Mouse (Mus musculus): ENCODE results near the gene Tmeff2.

Gene Tmeff2

GRCm38 (mm10) chr1:50900386-50900785 lies at the start of gene Tmeff2:
Gene Tmeff2 (plus strand): TSS chr1:50900647.
- DNase-seq: peak in 1 of 2 experiments; percentile 2

GRCm38 (mm10) chr1:50861515-50861914 lies 38.9 kb upstream of the Tmeff2 start:
- no peak for DNase-seq

DNA sequence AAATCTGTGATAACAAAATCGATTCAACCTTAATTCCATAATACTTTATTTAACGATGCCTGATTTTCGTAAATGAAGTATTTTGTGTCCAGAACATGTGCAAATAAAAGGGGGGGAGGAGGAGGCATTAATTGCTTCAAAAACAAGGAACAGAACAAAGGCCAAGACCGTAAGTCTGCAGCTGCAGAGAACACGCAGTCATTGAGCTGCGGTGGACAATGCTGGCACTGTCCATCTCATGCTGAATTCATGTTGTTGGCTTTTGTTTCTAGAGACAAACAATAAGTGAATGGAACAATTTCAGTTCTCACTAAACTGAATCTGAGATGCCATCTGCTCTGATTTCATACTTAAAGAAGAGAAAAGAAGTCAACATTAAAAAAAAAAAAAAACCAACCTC lies 2.8 kb upstream of the Tmeff2 start:
- DNase-seq: no peak

DNA sequence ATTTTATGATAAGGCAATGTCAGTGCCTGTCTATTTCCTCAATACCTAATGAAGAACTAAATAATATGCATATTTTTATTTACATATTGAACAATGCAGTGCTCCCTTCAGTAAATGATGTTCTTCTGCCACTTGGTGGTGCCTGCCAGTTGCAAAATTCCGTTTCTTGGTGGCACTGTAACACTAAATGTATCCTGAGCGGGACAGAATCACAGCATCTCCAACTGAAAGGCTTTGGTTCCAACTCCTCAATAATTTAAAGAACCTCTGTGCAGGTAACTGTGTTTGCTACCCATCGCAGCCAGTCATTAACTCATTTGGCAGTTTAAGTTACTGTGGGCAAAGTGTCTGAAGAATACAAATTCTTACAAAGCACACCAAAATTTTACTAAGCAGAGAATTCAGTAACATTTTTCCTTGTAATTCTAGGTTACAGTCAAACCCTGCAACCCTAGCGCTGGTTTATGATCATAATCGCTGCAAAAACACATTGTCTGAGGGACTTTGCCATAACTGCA lies 24.4 kb downstream of the Tmeff2 start:
- DNase-seq: peak; percentile 35 to 63

DNA sequence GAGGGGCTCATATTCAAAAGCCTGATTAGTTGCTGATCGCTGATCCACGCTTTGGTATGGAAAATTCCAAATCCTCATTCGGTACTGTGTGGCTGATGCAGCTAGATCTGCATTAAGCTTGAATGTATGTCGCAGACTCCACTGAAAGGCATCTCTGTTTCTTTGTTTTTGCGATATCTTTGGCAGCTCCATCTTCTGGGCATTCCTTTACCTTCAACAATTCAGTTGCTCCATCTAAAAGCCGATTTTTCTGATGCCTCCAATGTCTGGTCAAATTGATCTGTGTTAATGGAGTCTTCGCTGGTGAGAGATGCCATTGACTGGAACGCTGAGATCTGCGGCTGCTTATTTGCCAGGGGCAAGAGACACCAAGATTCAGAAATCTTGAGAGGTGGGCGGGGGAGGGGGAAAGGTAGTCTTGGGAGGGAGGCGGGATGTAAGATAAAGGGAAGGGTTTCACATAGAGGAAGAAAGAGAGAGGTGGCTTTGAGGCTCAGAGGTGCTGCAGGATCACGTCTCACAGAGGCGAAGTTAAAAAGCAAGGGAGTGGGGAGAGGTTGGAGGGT lies 25.0 kb downstream of the Tmeff2 start:
- DNase-seq: peak; percentile 47 to 52

GRCm38 (mm10) chr1:50926374-50927060 lies 26.1 kb downstream of the Tmeff2 start:
- peak in 1 of 2 experiments; percentile 59 for DNase-seq

DNA sequence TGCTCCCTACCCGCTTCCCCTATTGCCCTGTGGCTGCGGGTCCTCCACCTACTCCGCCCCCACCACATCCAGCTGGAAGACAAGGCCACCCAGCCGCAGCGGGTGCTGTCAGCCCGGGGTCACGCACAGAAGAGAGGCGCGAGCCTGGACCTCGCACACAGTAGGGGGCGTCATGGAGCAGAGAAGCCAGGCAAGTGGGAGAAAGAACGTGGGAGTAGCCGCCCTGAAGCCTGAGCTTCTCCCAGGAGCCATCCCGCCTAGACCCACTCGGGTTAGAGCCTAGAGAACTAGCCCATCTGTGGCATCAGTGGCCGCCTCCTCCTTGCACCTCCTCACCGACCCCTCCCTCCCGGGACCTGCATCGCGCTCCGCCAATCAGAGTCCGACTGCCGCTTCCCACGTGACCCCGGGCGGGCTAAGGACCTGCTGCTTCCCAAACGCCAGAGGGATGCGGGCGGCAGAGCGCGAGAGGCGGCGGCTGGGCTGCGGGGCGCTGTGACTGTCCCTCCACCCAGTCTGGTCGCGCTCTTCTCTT lies 26.7 kb downstream of the Tmeff2 start:
- peak; percentile 98 to 99 for DNase-seq

GRCm38 (mm10) chr1:50927679-50928187 lies 27.3 kb downstream of the Tmeff2 start:
- no peak for DNase-seq

DNA sequence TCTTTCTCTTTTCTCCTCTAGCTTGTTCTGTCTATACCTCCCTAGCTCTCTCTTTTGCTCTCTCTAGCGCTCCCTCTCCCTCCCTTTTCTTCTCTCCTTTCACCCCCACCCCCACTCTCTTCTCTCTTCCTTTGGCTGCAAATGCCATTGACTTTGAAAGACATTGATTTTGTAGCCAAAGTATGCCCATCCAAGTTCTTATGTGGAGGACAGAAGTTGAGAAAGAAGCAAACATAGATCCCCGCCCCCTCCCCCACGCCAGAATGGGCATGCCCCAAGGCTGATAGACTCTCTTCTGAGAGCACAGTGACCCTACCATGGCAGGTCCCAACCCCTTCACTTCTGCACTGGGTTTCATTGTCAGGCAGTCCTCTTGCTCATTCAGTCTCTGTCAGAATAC lies 28.3 kb downstream of the Tmeff2 start:
- DNase-seq: peak; percentile 3 to 25

DNA sequence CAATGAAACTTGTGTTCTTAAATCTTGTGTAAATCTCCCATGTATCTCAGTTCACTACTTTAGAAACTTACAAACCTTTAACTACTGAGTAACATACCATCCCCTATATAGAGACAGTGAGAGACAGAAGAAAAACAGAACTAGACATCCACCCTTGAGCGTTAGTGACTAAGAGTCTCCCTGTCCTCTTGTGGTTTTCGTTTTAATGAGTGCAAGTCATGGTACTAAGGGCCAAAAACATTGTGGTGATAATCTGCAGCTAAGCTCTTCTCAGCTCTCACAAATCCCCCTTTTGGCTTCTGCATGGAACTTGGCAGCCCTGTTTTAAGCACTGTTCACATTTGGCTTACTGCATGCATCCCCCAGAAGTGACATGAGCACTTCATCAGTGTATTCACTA lies 34.6 kb downstream of the Tmeff2 start:
- DNase-seq: peak in 1 of 2 experiments; percentile 13

DNA sequence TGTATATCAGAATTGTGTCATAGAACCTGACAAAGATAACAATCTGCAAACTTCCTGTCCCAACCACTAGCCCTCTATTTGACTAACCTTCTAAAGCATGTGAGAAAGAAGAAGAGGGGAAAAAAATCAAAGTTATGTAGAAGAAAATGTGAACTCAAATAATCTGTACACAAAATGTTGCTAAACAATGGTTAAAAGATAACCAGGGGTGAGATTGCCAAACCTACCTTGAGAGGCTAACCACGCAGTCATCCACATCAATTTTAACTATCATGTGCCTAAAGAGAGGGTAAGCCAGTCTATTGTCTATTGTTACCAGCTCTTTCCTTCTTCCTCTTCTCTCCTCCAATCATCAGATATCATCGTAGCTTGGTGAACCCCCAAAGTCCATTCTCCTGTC lies 35.0 kb downstream of the Tmeff2 start:
- no peak for DNase-seq

GRCm38 (mm10) chr1:50940131-50941039 lies 39.9 kb downstream of the Tmeff2 start:
- no peak for DNase-seq

GRCm38 (mm10) chr1:50948575-50948974 lies 48.1 kb downstream of the Tmeff2 start:
- DNase-seq: no peak

DNA sequence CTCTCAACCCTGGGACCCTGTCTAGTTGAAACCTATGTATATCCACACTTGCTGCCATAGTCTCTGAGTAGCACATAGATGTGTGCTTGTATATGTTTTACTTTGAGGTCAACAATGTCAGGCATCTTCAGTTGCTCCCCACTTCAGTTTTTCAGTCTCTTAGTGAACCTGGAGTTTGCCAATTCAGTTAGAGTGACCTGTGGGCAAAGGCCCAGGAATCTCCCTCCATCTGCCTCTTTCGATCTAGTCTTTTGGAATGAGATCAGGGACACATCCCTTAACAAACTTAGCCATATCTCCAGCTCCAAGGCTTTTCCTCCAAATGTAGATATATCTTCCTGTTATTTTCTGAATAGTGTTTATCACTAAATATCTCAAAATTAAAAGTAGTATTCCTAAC lies 58.4 kb downstream of the Tmeff2 start:
- peak; percentile 42 to 53 for DNase-seq

DNA sequence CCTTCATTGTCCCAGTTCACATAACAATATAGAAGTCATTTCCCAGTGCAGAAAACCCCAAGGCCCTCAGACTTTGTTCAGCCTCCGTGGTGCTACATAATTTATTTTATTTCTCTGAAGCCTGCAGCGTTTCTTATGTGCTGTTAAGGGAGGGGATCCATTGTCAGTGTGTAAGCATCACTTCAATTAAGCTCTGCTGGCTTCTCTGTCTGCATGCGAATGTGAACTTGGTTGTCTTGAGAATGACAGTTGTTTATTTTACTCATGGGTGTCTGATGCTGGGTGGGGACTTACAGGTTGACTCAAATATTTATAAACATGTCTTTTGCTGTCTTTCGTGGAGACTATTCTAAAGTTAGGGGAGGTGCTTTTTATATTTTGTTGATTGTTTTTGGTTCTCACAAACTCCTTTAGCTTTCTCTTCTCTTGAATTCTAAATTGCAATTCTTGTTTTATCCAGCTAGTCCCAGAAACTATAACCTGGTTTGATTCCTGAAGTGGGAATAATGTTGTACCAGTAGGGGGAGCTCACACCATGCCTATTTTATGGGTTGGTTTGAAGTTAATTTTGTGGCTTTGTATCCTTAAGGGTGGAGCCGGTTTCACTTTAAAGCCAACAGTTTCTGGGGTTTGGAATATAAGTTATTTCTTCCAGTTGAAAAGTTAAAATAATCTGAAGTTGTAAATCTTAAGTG lies 61.7 kb downstream of the Tmeff2 start:
- DNase-seq: peak; percentile 81 to 87

DNA sequence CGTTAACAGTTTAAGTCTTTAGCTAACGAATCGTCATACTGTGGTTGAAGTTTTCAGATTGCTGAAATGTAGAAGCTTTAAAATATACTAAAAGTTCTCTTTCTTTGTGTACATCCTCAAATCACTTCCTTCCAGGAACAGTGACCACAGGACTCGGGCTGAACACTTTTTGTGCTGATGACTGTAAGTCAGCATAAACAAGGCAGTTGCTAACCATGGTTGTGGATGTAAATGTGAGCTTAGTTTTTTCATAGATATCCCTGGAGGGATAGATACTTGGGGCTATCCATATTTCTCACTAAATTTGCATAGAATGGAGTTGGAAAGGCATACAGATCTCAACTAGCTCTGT lies 62.2 kb downstream of the Tmeff2 start:
- peak in 1 of 2 experiments; percentile 27 for DNase-seq

GRCm38 (mm10) chr1:50969685-50970084 lies 69.2 kb downstream of the Tmeff2 start:
- no peak for DNase-seq

GRCm38 (mm10) chr1:50970853-50971252 lies 70.4 kb downstream of the Tmeff2 start:
- DNase-seq: no peak

- no peak for DNase-seq
Observed at GRCm38 (mm10) chr1:50972509-50973436, 72.3 kb downstream of the Tmeff2 start.

DNA sequence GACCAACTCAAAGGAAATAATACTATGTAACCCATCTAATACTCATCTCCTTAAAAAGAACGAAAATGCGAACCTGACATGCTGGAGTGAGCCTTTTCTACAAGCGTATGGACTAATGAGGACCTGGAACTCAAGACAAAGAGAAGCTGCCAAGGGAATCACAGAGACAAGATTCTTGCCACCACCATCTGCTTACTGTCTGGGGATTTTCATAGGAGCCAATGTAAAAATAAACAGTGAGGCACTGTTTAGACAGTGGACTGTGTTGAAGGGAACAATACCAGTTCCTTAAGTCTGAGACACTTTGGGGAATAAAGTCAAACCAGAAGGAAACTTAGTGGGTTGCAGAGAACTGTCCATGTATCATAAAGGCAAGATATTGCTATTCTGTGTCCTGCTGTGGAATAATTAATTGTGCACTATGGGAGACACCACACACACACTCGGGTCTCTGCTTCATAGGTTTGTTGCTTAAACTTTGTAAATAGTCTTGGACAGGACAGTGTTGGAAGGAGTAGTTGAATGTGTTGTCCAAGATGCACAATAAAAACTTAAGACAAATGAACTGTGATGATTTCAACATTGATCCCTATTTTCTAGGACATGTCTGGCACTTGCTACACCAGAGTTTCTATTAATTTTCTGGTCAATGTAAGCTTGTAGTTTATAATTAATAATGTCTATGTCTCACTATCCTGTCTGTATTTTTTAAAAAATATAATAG lies 79.1 kb downstream of the Tmeff2 start:
- peak; percentile 25 to 75 for DNase-seq
